Mouse (Mus musculus) hindbrain, embryonic 11.5 days (tissue): ENCODE data around the gene Crcp. TPM values are rescaled to one million over a fixed set of nuclear protein-coding genes. Genes with fewer than 3 reads are reported as not detected.

Source experiments
- ATAC-seq: fragments of 200-750 bp; cut with Nextera tagmentation; 2 replicates; pipeline ENCODE4 v1.8.0; 2017; ENCODE audit warnings: mild to moderate bottlenecking, moderate TSS enrichment, moderate library complexity; ENCODE audit not compliant: low FRiP score
- DNase-seq: peaks from one replicate; pipeline ENCODE4 v3.0.0-alpha.2; 2015; ENCODE audit warnings: low spot score
- H3K27ac ChIP-seq: fragments of 300-500 bp; sonication (generic); 2 replicates; pipeline ENCODE4 v1.5.1; 2014; ENCODE audit warnings: mild to moderate bottlenecking, low read depth, low read length
- H3K27me3 ChIP-seq: fragments of 300-500 bp; sonication (generic); 2 replicates; pipeline ENCODE4 v1.6.1; 2014; ENCODE audit warnings: mild to moderate bottlenecking, low read length, moderate library complexity, mixed read lengths; ENCODE audit not compliant: control insufficient read depth, insufficient read depth
- H3K36me3 ChIP-seq: fragments of 300-500 bp; sonication (generic); 2 replicates; pipeline ENCODE4 v1.6.1; 2014; ENCODE audit warnings: mild to moderate bottlenecking, low read length, moderate library complexity, mixed read lengths; ENCODE audit not compliant: control insufficient read depth, insufficient read depth
- H3K4me1 ChIP-seq: fragments of 300-500 bp; sonication (generic); replicated peaks from 2 replicates; pipeline ENCODE4 v1.6.1; 2014; ENCODE audit warnings: low read length, mixed read lengths; ENCODE audit not compliant: control insufficient read depth, insufficient read depth
- H3K4me2 ChIP-seq: fragments of 300-500 bp; sonication (generic); replicated peaks from 2 replicates; pipeline ENCODE4 v1.6.1; 2014; ENCODE audit warnings: mild to moderate bottlenecking, low read depth, low read length
- H3K4me3 ChIP-seq: fragments of 300-500 bp; sonication (generic); 2 replicates; pipeline ENCODE4 v1.5.1; 2014; ENCODE audit warnings: low read depth, low read length
- H3K9ac ChIP-seq: fragments of 300-500 bp; sonication (generic); 2 replicates; pipeline ENCODE4 v1.6.1; 2014; ENCODE audit warnings: low read depth, low read length
- H3K9me3 ChIP-seq: fragments of 300-500 bp; sonication (generic); 2 replicates; pipeline ENCODE4 v1.6.1; 2016; ENCODE audit warnings: low read length; ENCODE audit not compliant: control insufficient read depth
- WGBS: fragments of 180-500 bp; shearing (Covaris S2); extraction: QIAGEN DNeasy Blood & Tissue Kit; methylation state at CpG from one replicate; pipeline ENCODE4 v1.1.7; 2014; 5-methylcytosine and 5-hydroxymethylcytosine counted together
- polyA plus RNA-seq: library from polyadenylated mRNA; unstranded; fragments of >200 nt; fragmentation: Nextera tagmentation; extraction: Ambion mirVana; gene quantifications from 2 replicates; pipeline ENCODE4 v1.2.1, GENCODE M21; 2014

Crcp gene
- polyA plus RNA-seq, 1 experiment from 2014 or later = 42.2 TPM

DNA sequence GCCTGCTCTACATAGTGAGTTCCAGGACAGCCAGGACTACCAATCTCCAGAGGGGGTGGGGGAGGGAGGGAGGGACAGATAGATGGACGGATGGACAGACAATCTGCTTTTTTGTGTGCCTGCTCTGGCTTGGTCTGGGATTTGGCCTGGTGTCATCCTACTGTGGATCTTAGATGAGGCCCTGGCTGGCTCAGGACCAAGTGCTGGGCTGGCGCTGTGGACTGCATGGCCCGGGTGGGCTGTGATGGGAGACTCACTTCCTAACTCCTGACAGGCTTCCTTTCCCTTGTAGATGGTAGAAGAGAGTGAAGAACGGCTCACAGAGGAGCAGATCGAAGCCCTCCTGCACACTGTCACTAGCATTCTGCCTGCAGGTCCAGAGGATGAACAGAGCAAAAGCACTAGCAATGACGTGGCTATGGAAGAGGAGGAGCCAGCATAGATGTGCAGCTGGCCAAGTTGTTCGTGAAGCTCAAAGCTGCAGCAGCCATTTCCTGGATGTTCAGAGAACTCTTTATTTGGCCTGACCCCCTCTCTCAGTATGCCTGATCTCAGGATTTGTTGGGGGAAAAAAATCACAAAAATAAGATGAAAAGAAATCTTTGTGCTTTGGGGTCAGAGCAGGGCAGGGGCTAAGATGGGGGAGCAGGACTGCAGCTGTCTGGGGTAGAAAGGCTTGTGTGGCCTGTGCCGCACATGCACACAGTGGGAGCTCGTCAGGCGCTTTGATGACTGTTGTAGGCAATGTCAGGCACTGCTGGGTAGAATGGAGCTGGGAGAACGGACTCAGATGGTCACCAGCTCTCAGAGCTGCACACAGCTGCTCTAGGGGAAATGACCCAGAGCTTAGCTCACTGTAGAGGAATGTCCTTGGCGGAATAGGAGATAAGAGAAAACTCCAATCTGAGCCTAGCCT, 30.6 kb downstream of the Crcp start:
- H3K27ac ChIP-seq = 0 out of 2 replicates have a peak overlapping the region, but pooled peaks have one; percentile 24
- no peaks in the 10 kb centered on the region for H3K27me3 ChIP-seq
- H3K4me1 ChIP-seq = no peaks in the 10 kb centered on the region
- 79% methylated on average over 12 of the region's 12 CpGs for WGBS
- DNase-seq (no peak), ATAC-seq (no peak)
- no peak overlapping the region for H3K4me3 ChIP-seq
- H3K4me2 ChIP-seq = no peak overlapping the region
- H3K9me3 ChIP-seq = no peaks in the 10 kb centered on the region
- H3K36me3 ChIP-seq = no peaks in the 10 kb centered on the region
- no peak overlapping the region for H3K9ac ChIP-seq

- H3K4me2 ChIP-seq = no peak overlapping the region
- no peak for DNase-seq
- no peaks in the 10 kb centered on the region for H3K36me3 ChIP-seq
- H3K9me3 ChIP-seq = no peaks in the 10 kb centered on the region
- no peak overlapping the region for H3K9ac ChIP-seq
- H3K27ac ChIP-seq = no peak overlapping the region
- WGBS = 92% methylated on average over 4 of the region's 4 CpGs
- H3K4me1 ChIP-seq = no peaks in the 10 kb centered on the region
- no peaks in the 10 kb centered on the region for H3K27me3 ChIP-seq
- H3K4me3 ChIP-seq = no peak overlapping the region
- ATAC-seq = no peak
Measured at GRCm38 (mm10) chr5:130060329-130060665, 31.2 kb downstream of the Crcp start.

GRCm38 (mm10) chr5:130062096-130062495, 33.0 kb downstream of the Crcp start:
- H3K4me3 ChIP-seq = no peak overlapping the region
- H3K27me3 ChIP-seq = no peaks in the 10 kb centered on the region
- H3K36me3 ChIP-seq = no peaks in the 10 kb centered on the region
- ATAC-seq = no peak
- no peak overlapping the region for H3K4me2 ChIP-seq
- H3K4me1 ChIP-seq = no peaks in the 10 kb centered on the region
- H3K27ac ChIP-seq = no peak overlapping the region
- WGBS = 88% methylated on average over 2 of the region's 2 CpGs
- H3K9ac ChIP-seq = no peak overlapping the region
- no peaks in the 10 kb centered on the region for H3K9me3 ChIP-seq
- DNase-seq = no peak

GRCm38 (mm10) chr5:130063760-130064159, 34.7 kb downstream of the Crcp start:
- H3K9ac ChIP-seq = no peak overlapping the region
- H3K4me1 ChIP-seq = no peaks in the 10 kb centered on the region
- no peaks in the 10 kb centered on the region for H3K9me3 ChIP-seq
- H3K4me2 ChIP-seq = no peak overlapping the region
- DNase-seq = no peak
- H3K36me3 ChIP-seq = no peaks in the 10 kb centered on the region
- ATAC-seq = no peak
- H3K27ac ChIP-seq = no peak overlapping the region
- no peak overlapping the region for H3K4me3 ChIP-seq
- 85% methylated on average over 2 of the region's 2 CpGs for WGBS
- H3K27me3 ChIP-seq = no peaks in the 10 kb centered on the region

GRCm38 (mm10) chr5:130065579-130065978, 36.5 kb downstream of the Crcp start:
- no peaks in the 10 kb centered on the region for H3K27me3 ChIP-seq
- DNase-seq (no peak), ATAC-seq (no peak)
- no peak overlapping the region for H3K4me2 ChIP-seq
- H3K4me1 ChIP-seq = no peaks in the 10 kb centered on the region
- WGBS = 83% methylated on average over 1 of the region's 1 CpGs
- no peaks in the 10 kb centered on the region for H3K36me3 ChIP-seq
- H3K9me3 ChIP-seq = no peaks in the 10 kb centered on the region
- no peak overlapping the region for H3K4me3 ChIP-seq
- H3K27ac ChIP-seq = no peak overlapping the region
- H3K9ac ChIP-seq = no peak overlapping the region

DNA sequence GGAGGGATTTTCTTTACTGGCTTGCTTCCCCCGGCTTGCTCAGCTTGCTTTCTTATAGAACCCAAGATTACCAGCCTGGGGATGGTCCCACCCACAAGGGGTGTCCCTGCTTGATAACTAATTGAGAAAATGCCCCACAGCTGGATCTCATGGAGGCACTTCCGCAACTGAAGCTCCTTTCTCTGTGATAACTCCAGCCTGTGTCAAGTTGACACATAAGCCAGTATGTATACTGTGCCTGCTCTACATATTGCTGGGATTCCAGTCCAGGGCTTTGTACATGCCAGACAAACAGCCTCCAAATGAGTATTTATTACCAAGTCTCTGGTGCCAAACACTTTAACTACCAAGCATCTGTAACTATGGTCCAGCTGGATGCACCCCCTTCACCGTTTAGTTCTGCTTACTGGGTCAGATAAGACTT, 38.8 kb downstream of the Crcp start:
- Histone ChIP-seq H3K4me2 (no peak overlapping the region), H3K27me3 (no peaks in the 10 kb centered on the region), H3K9me3 (no peaks in the 10 kb centered on the region), H3K27ac (no peak overlapping the region), H3K4me3 (no peak overlapping the region), H3K4me1 (no peaks in the 10 kb centered on the region), H3K36me3 (no peaks in the 10 kb centered on the region), H3K9ac (no peak overlapping the region)
- ATAC-seq (no peak), DNase-seq (no peak)
- WGBS = 84% methylated on average over 3 of the region's 3 CpGs

- Histone ChIP-seq H3K4me1 (no peaks in the 10 kb centered on the region), H3K27me3 (no peaks in the 10 kb centered on the region), H3K4me3 (no peak within 1 kb of the TSS), H3K9me3 (no peaks in the 10 kb centered on the region), H3K9ac (no peak within 1 kb of the TSS), H3K4me2 (no peak within 1 kb of the TSS), H3K36me3 (no peaks in the 10 kb centered on the region), H3K27ac (no peak within 1 kb of the TSS)
- ATAC-seq = no peak
- 94% methylated on average over 6 of the region's 6 CpGs for WGBS
- DNase-seq = no peak
Measured at GRCm38 (mm10) chr5:130073026-130073425, 43.9 kb downstream of the Crcp start, which contains the start of gene Tpst1. Gene Tpst1, plus strand, starts transcription at chr5:130073326.

DNA sequence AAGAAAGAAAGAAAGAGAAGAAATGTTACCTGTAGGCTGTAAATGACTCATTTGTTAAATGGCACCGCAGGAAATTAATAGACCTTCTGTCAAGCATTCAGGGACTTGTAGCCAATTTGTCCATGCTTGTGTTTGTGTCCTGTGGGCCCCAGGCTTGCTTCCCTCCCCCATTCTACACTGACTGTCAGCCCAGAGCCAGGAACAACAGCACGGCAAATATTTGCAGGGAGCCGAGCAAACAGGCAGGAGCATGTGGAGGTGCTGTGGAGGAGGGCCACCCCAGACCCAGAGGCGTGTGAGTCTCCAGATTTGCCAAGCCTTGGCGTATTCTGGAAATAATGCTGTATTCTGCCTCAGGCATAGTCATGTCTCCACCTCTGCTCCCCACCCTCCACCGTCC, 45.4 kb downstream of the Crcp start:
- H3K4me1 ChIP-seq = no peaks in the 10 kb centered on the region; the same call in 1 of the 2 replicates
- no peak overlapping the region for H3K27ac ChIP-seq
- no peak overlapping the region for H3K9ac ChIP-seq
- no peak for DNase-seq
- H3K36me3 ChIP-seq = no peaks in the 10 kb centered on the region
- no peaks in the 10 kb centered on the region for H3K27me3 ChIP-seq
- 77% methylated on average over 6 of the region's 6 CpGs for WGBS
- no peak overlapping the region for H3K4me3 ChIP-seq
- H3K9me3 ChIP-seq = no peaks in the 10 kb centered on the region
- no peak for ATAC-seq
- no peak overlapping the region for H3K4me2 ChIP-seq

- ATAC-seq = no peak
- H3K27ac ChIP-seq = no peak overlapping the region
- H3K4me1 ChIP-seq = no peaks in the 10 kb centered on the region; the same call in 1 of the 2 replicates
- H3K9me3 ChIP-seq = no peaks in the 10 kb centered on the region
- H3K4me3 ChIP-seq = no peak overlapping the region
- DNase-seq = no peak
- 69% methylated on average over 6 of the region's 6 CpGs for WGBS
- no peaks in the 10 kb centered on the region for H3K27me3 ChIP-seq
- no peak overlapping the region for H3K9ac ChIP-seq
- H3K4me2 ChIP-seq = no peak overlapping the region
- no peaks in the 10 kb centered on the region; the same call in 1 of the 2 replicates for H3K36me3 ChIP-seq
Measured at GRCm38 (mm10) chr5:130076396-130076795, 47.3 kb downstream of the Crcp start.
